Mouse (Mus musculus) myocyte (in vitro differentiated cells): ENCODE results near the gene Patz1.

ENCODE experiments used
- E2F4 ChIP-seq: IDR thresholded peaks from one replicate; pipeline ENCODE4 v1.6.1; 2011; ENCODE audit warnings: mild to moderate bottlenecking, control low read depth, moderate library complexity; ENCODE audit not compliant: insufficient read depth
- MYOD1 ChIP-seq, 3 experiments: IDR thresholded peaks; one replicate each; pipeline ENCODE4 v1.6.1; 2011; ENCODE audit warnings: control low read depth in 2 of 3, low read depth in 2 of 3, mild to moderate bottlenecking in 2 of 3, moderate library complexity in 1 of 3; ENCODE audit not compliant: insufficient read length in 2 of 3, control insufficient read depth in 1 of 3
- POLR2A ChIP-seq: IDR thresholded peaks from one replicate; pipeline ENCODE4 v1.6.1; 2011; ENCODE audit warnings: low read depth, mild to moderate bottlenecking, control low read depth, moderate library complexity; ENCODE audit not compliant: insufficient read length

- TF ChIP-seq E2F4 (no peak), MYOD1 (IDR thresholded peaks at IDR 0.05; ENCODE audit: control insufficient read depth in 1 of 3, insufficient read length in 2 of 3, low read depth in 2 of 3) (no peak), POLR2A (no peak)
Observed at GRCm38 (mm10) chr11:3336602-3337001, 47.9 kb downstream of the Patz1 start.
